Mouse (Mus musculus) small intestine, adult 2 months (tissue): ENCODE measurements around the gene Dysf.

ENCODE experiments used
- CTCF ChIP-seq: fragments of 200-500 bp; IDR thresholded peaks from 2 replicates; pipeline ENCODE4 v1.5.1; 2012; ENCODE audit warnings: low read depth, mild to moderate bottlenecking, control low read depth, inconsistent platforms, low read length, moderate library complexity, mixed read lengths; ENCODE audit not compliant: insufficient replicate concordance, insufficient read length; ENCODE audit errors: extremely low read depth
- POLR2A ChIP-seq: fragments of 200-500 bp; IDR thresholded peaks from 2 replicates; pipeline ENCODE4 v1.6.1; 2012; ENCODE audit warnings: low read depth, mild to moderate bottlenecking, control low read depth, inconsistent platforms, low read length, moderate library complexity

GRCm38 (mm10) chr6:84094536-84094935 lies 86.1 kb downstream of the Dysf start:
- TF ChIP-seq CTCF (no peak), POLR2A (no peak)
